Mouse (Mus musculus): Measurements from ENCODE around the gene Oscp1.
"Not testable (repeated sequence)": the region's sequence is repeated elsewhere in the genome, so short reads cannot be mapped to it uniquely, and the experiment has no call there.

Gene Oscp1

DNA sequence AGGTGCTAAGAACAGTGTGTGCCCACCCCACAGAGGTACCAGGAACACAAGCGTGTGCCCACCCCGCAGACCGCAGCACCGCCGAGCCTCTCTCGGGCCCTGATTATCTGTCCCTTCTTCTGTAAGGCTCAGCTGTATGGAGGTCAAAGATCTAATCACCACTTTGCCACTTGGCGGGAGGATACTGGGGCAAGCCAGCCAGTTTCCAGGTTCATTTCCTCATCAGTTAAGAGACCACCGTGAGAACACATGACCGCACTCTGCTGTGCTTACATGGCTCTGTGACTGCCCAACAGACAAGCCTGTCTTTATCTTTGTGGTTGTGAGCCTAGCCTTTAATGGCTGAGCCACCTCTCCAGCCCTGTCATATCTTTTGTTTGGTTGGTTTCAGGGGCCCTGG, 24.7 kb downstream of the Oscp1 start:
- DNase-seq (ENCODE audit: low read depth, low spot score), result no peak

DNA sequence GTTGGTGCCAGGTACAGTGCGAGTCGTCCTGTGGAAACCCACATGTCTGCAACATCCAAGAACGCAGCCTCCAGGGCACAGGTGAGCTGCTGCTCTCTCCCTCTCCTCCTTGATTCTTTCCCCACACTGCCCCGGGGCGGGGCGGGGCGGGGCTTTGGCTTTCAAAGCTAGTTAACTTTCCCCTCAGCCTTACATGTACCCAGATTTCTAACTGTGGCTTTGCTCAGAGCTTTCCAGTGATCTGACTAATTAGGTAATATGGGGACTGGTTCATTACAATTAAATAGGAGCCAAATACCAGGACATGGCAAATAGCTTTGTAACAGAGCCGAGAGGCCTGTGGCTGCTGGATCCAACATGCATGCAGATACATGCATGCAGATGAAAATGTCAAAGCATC, 26.0 kb downstream of the Oscp1 start:
- DNase-seq (ENCODE audit: low read depth, low spot score), result no peak

DNA sequence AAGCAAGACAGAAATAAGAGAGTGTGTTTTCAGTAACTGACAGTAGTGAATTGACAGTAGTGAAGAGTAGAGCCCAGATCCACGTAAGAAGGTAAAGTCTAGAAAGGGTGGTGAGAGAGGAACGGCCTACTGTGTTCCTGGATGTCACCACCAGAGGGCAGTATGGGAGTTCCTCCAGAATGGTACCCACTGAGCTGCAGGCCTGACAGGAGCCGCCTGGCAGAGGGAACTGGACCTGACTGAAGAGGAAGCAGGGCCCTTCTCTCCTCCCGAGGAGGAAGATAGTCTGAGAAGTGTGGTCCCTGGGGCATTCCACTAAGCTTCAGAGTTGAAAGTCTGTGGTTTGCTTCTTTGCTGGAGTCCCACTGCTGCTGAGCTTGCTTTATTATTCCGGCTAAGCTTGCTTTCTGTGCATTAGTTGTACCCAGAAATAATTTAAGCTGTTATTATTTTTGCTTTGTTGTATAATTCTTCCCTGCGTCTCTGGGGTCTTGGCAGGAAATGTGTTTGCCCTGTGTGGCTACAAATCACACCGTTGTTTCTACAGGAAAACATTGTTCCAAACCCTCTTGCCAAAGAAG, 27.7 kb downstream of the Oscp1 start:
- DNase-seq (ENCODE audit: low read depth, low spot score), result peak; percentile 69

DNA sequence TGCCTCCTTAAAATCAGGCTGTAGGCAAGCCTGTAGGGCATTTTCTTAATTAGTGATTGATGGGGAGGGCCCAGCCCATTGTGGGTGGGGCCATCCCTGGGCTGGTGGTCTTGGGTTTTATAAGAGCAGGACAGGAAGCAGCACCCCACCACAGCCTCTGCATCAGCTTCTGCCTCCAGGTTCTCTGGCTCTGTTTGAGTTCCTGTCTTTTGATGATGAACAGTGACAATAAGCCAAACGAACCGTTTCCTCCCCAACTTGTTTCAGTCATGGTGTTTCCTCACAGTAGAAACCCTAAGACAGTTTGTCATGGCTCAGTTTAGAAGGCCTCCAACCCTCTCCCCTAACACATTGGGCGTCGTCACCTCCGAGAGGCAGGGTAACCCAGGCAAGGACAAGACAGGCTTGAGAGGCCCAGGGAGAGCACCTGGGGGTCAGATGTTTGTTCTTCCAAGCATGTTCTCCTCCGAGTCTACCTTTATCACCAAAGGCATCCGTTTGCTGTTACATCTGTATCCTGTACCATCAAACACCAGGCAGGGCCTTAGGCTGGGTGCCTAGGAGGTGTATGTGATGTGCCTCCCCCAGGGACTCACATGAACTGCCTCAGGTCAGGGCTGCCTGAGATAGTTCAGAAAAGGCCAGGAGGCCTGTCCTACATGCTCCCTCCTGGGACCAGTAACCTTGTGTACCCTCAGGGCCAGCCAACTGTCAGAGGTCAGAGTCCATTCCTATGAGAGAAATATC, 31.9 kb downstream of the Oscp1 start:
- DNase-seq (ENCODE audit: low read depth, low spot score), result no peak

- no peak for DNase-seq (ENCODE audit: low read depth, low spot score)
These were observed 32.4 kb downstream of the Oscp1 start for GRCm38 (mm10) chr4:126090848-126091124.

GRCm38 (mm10) chr4:126091873-126092272, 33.5 kb downstream of the Oscp1 start:
- no peak for DNase-seq (ENCODE audit: low read depth, low spot score)

DNA sequence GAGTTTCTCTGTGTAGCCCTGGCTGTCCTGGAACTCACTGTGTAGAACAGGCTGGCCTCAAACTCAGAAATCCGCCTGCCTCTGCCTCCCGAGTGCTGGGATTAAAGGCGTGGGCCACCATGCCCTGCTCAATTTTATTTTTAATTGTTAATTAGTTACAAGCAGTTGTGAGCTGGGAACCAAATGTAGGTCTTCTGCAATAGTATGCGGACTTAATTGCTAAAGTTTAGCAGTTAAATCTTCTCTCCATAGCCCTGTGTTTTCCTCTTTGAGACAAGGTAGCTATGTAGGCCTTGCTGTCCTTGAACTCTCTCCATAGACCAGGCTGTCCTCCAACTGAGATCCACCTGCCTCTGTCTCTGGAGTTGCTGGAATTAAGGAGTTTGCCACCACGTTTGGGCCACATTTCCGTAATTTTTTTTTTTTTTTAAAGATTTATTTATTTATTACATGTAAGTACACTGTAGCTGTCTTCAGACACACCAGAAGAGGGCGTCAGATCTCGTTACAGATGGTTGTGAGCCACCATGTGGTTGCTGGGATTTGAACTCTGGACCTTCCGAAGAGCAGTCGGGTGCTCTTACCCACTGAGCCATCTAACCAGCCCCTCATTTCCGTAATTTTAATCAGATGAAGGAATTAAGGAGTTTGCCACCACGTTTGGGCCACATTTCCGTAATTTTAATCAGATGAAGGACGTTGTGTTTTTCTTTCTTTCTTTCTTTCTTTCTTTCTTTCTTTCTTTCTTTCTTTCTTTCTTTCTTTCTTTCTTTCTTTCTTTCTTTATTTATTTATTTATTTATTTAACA, 37.5 kb downstream of the Oscp1 start:
- DNase-seq (ENCODE audit: low read depth, low spot score), result not testable (repeated sequence)

DNA sequence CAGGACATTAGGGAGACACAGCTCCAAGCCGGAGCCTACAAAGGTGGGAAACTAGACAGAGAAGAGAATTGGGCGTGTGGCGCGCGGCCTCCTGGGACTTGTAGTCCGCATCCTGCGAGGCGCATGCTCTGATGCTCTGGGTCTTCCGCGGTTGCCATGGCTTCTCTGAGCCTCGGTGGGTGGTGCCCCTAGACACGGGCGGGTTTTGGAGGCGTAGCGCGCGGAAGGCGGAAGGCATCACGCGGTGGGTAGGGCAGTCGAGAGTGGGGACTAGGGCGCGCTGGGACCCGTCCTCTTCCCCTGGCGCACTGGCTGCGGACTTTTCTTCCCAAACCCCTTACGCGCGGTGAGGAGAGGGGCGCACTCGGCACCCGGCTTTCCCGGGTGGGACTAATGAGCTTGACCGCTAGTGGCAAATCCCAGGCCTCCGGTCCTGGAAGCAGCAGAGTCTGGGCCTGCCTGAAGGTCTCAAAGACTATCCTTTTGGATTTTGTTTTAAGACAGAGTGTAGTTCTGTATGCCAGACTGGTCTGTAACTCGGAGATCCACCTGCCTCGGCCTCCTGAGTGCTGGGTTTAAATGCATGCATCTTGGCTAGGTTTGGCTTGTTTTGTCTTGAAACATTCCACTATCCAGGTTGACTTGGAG, 38.2 kb downstream of the Oscp1 start, which contains the start of gene Lsm10:
Lsm10 (plus strand) TSS at position 160 of the 648 bp plus-strand sequence.
- DNase-seq (ENCODE audit: low read depth, low spot score), result peak; percentile 92

GRCm38 (mm10) chr4:126097711-126098253, 39.4 kb downstream of the Oscp1 start:
- DNase-seq (ENCODE audit: low read depth, low spot score), result no peak

- no peak for DNase-seq (ENCODE audit: low read depth, low spot score)
These were observed 41.0 kb downstream of the Oscp1 start for GRCm38 (mm10) chr4:126099365-126099764.

- no peak for DNase-seq (ENCODE audit: low read depth, low spot score)
These were observed 42.4 kb downstream of the Oscp1 start for GRCm38 (mm10) chr4:126100764-126101163.

GRCm38 (mm10) chr4:126102061-126102841, 43.9 kb downstream of the Oscp1 start:
- no peak for DNase-seq (ENCODE audit: low read depth, low spot score)

GRCm38 (mm10) chr4:126103057-126103581, 44.8 kb downstream of the Oscp1 start:
- DNase-seq (ENCODE audit: low read depth, low spot score), result peak; percentile 43

- DNase-seq (ENCODE audit: low read depth, low spot score), result peak; percentile 96
These were observed 45.3 kb downstream of the Oscp1 start, which contains the start of gene Stk40 for GRCm38 (mm10) chr4:126103590-126104068. Gene Stk40, plus strand, starts transcription at chr4:126103957.

GRCm38 (mm10) chr4:126104261-126105075, 46.1 kb downstream of the Oscp1 start:
- DNase-seq (ENCODE audit: low read depth, low spot score), result no peak

DNA sequence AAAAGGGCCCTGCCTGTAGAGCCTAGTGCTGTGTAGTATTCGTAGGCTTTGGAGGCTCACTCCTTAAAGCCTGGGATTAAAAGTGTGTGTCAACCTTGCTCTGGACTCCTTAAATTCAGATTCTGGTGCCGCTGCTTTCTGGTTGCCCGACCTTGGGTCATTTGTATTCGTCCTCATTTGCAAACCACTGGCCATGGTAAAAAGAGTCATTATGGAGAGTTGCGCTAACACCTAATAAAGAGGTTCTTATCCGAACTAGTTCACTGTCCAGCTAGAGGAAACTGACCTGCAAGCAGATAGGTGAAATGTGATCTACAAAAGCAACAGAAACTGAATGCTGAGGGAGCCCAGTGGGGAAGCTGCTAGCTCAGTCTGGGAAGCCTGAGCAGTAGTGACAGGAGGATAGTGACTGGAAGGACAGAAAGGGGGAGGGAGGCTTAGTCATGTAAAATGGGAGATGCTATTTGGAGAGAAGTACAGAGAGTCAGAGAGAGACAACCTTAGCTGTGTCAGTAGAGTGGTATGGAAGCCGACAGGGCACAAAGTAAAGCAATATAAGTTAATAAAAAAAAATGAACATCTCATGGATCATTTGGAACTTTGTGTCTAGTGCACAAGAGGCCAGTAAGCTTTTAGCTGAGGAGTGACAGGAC, 46.9 kb downstream of the Oscp1 start:
- DNase-seq (ENCODE audit: low read depth, low spot score), result no peak

- DNase-seq (ENCODE audit: low read depth, low spot score), result no peak
These were observed 49.8 kb downstream of the Oscp1 start for GRCm38 (mm10) chr4:126108061-126108740.

GRCm38 (mm10) chr4:126109613-126110373, 51.4 kb downstream of the Oscp1 start:
- DNase-seq (ENCODE audit: low read depth, low spot score), result no peak
